Mouse (Mus musculus) CD4-positive naive resting alpha-beta T cell, adult 76 days (primary cell): ENCODE results near the gene Tdrd9. TPM values are rescaled to one million over a fixed set of nuclear protein-coding genes. Genes with fewer than 3 reads are reported as not detected.

Source experiments
- total RNA-seq: library from RNA; stranded (reverse); gene quantifications from one replicate; pipeline ENCODE4 v1.2.4, GENCODE M21; 2023

Gene Tdrd9
- not detected for total RNA-seq

GRCm38 (mm10) chr12:111971231-111971686, at the start of gene Tdrd9:
Gene Tdrd9, plus strand, starts transcription at chr12:111971559.

GRCm38 (mm10) chr12:111966683-111967173, 4.6 kb upstream of the Tdrd9 start, which contains the start of gene Atp5mpl:
Gene Atp5mpl, minus strand, starts transcription at chr12:111966977.

GRCm38 (mm10) chr12:111980887-111981367, 9.6 kb downstream of the Tdrd9 start, which contains the start of gene Rd3l:
Gene Rd3l, minus strand, starts transcription at chr12:111981317.

GRCm38 (mm10) chr12:112106541-112106971, 135.2 kb downstream of the Tdrd9 start, which contains the start of gene Aspg:
Gene Aspg, plus strand, starts transcription at chr12:112106679.

Other genes with a start within 250 kb of the Tdrd9 start
- gene Klc1, start 212.7 kb upstream of the Tdrd9 start, total RNA-seq: 72.8 TPM
- 3.0 TPM for gene Xrcc3, start 157.7 kb upstream of the Tdrd9 start, total RNA-seq
- gene Zfyve21, start 157.4 kb upstream of the Tdrd9 start, total RNA-seq: 1.8 TPM
- gene Ppp1r13b, start 63.4 kb upstream of the Tdrd9 start, total RNA-seq: 58.8 TPM
- 200 TPM for gene Atp5mpl, start 4.6 kb upstream of the Tdrd9 start, total RNA-seq
- gene Rd3l, start 9.8 kb downstream of the Tdrd9 start, total RNA-seq: not detected
- 0.53 TPM for gene Aspg, start 135.1 kb downstream of the Tdrd9 start, total RNA-seq
- gene Kif26a, start 174.6 kb downstream of the Tdrd9 start, total RNA-seq: not detected